Mouse (Mus musculus) layer of hippocampus, adult 11-12 months (tissue): ENCODE results near the gene Dnase1l3.
A peak's percentile ranks its signal among the peaks of the same experiment; 100 is the strongest.
"Not testable (repeated sequence)": the region's sequence is repeated elsewhere in the genome, so short reads cannot be mapped to it uniquely, and the experiment has no call there.

Experiments
- DNase-seq: peaks from one replicate; pipeline ENCODE4 v3.0.0; 2022; ENCODE audit warnings: low spot score

Dnase1l3 gene

DNA sequence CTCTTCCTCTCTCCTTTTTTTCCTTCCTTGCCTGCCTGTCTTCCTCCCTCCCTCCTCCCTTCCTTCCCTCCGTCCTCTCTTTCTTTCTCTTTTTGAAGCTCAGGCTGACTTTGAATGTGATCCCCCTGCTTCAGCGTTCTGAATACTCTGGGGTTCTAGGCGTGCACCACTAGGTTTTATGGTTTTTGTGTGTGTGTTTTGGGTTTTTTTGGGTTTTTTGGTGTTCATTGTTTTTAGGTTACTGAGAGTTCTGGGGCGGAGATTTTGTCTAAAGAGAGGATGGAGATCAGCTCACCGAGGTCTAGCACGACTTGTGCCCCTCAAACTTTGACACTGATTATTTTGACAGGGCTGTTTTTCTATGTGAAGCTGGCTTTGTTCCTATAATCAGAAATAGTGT, 17.6 kb upstream of the Dnase1l3 start:
- DNase-seq, result no peak

GRCm38 (mm10) chr14:8011297-8011696, 16.9 kb upstream of the Dnase1l3 start:
- no peak for DNase-seq

DNA sequence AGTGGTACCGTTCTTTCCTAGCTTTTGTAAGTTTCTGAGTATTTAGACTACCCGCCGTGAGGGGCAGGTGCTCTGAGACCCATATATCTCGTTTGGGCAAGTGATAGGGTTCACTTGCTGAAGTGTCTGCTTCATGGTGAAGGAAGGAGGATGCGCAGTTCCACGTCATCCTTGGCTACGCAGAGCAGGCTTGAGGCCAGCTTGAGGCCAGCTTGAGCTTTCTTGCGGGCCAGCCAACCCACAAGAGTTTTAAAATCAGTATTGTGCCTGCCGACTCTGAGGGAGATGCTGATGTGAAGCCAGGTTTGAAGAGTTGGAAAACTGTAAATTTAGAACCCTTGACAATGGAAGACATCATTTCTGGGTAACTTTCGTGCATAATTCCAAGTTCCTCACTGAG, 13.6 kb upstream of the Dnase1l3 start:
- no peak for DNase-seq

- no peak for DNase-seq
Measured at GRCm38 (mm10) chr14:8007486-8007885, 13.1 kb upstream of the Dnase1l3 start.

DNA sequence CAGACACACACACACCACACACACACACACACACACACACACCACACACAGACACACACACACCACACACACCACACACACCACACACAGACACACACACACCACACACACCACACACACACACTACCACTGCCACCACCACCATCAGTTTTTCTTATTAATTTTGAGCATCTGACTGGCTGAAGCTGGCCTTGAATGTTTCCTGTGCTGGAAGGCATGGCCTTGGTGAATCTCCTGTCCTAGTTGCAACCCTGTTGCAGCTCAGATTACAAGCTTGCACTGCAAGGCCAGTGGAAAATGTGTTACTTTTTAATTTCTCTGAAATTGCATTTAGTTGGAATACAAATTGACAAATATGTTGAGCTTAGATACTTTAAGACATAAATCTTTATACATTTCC, 12.7 kb upstream of the Dnase1l3 start:
- DNase-seq, result no peak

DNA sequence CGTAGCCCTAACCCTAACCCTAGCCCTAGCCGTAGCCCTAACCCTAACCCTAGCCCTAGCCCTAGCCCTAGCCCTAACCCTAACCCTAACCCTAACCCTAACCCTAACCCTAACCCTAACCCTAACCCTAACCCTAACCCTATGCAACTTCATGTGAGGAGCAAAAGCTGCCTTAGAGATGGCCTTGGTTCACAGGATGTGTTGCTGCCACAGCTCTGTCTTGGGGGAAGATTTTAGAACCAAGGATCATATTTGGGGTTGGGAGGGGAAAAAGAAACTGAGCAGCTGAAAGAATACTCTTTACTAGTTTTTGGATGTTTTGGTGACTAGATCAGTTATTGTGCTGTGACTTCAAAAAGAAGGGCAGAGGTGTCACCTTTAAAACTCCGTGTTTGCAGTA, 11.7 kb upstream of the Dnase1l3 start:
- not testable (repeated sequence) for DNase-seq

- no peak for DNase-seq
Measured at GRCm38 (mm10) chr14:8003727-8004670, 9.6 kb upstream of the Dnase1l3 start.

DNA sequence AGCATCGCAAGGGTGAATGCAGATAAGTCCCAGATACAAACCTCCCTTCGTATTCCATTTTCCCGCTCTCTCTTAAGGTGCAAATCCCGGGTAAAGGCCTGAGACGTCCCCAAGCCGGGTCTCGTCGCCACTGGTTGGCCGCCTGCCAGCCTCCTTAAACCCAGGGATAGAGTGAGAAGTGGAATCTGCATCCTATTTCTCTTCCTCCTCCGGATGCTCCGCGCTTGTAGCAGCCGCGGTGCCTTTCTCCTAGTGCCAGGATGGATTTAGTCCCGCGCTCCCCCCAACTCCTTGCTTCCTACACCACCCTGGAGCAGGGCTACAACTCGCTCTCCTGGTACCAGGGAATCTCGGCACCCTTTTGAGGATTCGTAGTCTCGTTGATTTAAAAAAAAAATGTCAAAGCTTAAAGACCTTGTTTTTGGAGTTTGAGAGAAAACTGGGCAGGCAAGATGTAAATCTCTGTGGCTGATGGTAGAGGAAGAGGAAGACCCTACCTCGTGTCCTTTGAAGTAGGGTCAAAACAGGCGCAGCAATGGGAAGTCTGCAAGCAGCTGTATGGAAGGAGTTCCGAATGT, 8.8 kb upstream of the Dnase1l3 start:
- DNase-seq, result peak; percentile 64

DNA sequence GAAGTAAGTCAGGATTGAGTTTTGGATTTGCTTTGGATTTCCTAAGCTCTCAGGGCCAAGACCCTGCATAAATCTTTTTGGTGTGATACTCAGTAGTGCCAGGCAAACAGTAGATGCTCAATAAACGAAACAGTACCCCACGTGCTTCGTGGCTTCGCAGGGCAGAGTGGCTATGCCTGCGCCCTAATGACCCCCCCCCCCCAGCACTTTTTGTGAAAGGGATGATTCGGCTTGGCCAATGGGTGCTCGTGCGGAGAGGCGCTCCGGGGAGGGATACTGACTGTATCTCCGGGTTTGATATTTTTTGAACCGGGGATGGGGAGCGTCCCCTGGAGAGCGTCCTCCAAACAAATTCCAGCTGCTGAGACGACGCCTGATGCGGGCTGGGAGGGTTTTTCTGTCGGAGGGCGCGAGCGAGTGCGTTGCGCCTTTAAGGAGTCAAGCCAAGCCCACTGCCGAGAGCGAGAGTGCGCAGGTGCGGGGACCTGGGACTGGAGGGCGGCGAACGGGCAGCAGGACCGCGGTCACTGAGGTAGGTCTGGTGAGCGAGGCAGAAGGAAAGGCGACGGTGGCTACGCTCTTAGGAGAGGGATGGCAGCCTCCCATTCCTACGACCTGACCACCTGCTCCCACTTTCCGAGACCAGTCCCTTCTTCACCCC, 8.2 kb upstream of the Dnase1l3 start, which contains the start of gene Abhd6:
TSS of gene Abhd6 (plus strand) at position 471 of the 661 bp plus-strand sequence.
- DNase-seq, result peak; percentile 82

DNA sequence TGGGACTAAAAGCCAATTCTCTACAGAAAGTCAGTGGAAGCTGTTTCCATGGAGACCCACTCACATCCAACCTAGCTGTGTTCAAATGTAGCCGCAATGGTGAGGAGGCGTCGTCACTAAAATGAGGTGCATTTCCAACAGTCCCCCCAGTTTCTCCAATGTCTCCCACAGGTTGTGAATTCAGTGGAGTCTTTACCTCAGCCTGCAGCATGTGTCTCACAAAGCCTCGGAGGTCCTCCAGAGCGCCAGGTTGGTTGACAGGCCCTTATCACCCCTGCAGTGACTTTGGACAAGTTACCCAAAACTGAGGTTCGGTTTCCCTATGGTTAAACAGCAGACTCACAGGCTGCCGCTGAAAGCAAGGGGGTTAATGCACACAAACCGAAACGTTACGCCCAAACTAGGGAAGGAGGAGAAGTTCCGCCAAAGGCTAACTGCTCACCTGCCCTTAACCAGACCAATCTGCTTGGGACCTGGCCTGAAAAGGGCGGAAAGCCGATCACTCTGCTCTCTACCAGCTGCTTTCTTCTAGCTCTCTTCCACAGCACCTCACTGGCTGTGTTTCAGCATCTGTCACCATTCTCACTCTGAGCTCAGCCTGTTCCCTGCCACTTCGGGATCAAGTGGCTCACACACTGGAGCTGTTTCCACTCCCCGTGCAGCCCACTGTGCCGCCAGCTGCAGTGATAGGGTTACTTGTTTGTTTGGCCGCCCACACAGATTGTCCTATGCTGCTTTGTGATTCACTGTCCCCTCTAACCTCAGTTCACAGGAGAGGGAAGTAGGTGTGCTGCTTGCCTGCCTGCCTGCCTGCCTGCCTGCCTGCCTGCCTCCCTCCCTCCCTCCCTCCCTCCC, 6.7 kb upstream of the Dnase1l3 start:
- DNase-seq, result peak; percentile 38

DNA sequence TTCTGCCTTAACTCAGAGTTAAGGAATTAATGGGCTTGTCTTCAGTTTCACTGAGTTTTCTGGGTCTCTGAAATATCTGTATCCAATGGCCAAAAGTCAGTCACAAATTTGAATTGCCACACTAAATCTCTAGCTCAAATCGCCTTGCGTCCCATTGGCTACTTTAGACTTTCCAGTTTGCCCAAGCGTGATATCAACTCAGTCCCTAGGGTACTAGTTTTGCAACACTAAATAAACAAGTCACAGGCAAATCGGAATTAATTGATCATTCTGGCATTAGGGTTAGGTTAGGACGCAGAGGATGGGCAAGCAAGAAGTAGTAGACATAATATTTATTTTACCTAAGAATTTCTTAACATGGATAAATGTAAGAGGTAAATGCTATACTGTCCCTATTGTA, 5.9 kb upstream of the Dnase1l3 start:
- no peak for DNase-seq

- DNase-seq, result no peak
Measured at GRCm38 (mm10) chr14:7999435-7999834, 5.1 kb upstream of the Dnase1l3 start.

DNA sequence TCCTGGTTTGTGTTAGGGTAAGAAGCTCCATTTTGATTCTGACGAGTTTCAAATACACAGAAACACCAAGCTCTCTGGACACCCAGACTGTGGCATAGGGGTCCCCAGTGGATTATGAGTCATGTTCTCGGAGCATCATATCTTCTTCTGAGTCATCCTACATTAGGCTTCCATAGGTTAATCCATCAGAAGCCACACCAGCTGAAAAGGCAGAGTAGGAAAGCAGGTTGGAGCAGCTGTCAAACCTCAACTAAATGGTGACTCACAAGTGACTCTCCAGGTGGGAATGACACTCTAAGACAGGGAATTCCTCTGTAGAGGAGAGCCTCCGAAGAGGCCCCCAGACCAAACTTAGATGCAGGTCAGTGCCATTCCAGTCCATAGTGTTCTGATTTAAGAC, 4.7 kb upstream of the Dnase1l3 start:
- no peak for DNase-seq

GRCm38 (mm10) chr14:7997255-7997696, 2.9 kb upstream of the Dnase1l3 start:
- DNase-seq, result peak; percentile 93

GRCm38 (mm10) chr14:7992158-7992557, 2.2 kb downstream of the Dnase1l3 start:
- no peak for DNase-seq

DNA sequence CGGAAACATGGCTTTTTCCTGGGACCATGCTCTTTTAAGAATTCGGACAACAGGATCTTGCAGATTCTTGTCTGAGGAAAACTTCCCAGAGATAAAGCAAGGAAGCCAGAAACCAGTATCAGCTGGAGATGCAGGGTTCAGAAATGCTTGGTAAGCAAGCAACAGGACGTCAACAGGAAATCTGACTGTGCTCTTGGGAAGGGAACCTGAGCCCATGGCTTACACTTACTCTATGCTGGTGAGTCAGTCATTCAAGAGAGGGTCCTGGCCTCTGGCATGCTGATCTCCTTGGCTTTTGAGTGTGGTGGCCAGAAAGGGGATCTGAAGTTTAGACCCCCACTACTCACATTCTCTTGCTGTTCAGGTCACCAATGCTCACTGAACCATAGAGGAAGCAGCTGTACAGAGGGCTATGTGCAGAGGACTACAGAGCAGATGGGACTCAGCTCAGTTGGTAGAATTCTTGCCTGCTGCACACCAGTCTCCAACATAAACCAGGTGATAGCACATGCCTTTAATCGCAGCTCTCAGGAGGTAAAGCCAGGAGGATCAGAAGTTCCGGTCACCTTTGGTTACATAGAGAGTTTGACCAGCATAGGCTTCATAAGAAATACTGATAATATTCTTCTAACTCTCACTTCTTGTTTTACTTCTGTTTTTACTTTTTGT, 3.1 kb downstream of the Dnase1l3 start:
- no peak for DNase-seq

DNA sequence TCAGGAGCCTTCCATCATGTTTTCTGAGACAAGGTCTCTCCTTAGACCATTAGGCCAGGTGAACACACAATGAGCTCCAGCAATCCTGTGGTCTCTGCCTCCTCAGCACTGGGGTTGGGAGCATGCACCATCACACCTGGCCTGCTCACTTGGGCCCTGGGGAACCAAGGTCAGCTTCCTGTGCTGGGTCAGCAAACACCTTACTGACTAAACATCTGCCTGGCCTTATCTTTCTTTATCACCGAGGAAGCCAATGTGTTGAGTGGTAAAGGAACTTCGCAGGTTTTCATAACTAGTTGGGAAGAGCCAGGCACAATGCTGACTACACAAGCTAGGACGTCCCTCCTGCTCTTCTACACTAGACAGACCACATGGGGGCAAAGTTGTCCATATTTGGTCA, 4.4 kb downstream of the Dnase1l3 start:
- DNase-seq, result no peak

- DNase-seq, result no peak
Measured at GRCm38 (mm10) chr14:7989371-7989770, 5.0 kb downstream of the Dnase1l3 start.

- no peak for DNase-seq
Measured at GRCm38 (mm10) chr14:7986913-7987312, 7.5 kb downstream of the Dnase1l3 start.

GRCm38 (mm10) chr14:7981226-7981625, 13.1 kb downstream of the Dnase1l3 start:
- no peak for DNase-seq

DNA sequence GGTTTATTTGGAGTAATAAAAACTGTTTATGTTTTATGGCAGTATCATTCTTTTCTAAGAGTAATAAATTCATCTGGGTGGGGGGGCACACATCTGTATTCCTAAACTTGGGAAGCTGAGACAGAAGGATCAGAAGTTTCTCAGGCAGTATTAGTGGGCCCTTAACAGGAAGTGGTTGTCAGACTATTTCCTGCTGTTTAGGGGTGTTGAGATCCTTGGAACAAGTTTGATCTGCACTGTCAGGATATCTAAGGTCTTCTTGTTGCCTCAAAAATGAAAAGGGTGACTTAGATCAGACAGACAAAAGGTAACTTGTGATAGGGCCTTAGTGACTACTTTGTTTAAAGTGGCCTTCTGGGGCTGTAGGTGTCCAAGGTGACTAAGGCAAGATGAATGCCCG, 16.2 kb downstream of the Dnase1l3 start:
- DNase-seq, result no peak
